Mouse (Mus musculus) MN1 (cell line): ENCODE results near the gene Mt3.
"Not testable (repeated sequence)": the region's sequence is repeated elsewhere in the genome, so short reads cannot be mapped to it uniquely, and the experiment has no call there.

Source experiments
- DNase-seq: peaks from one replicate; pipeline ENCODE4 v3.0.0-alpha.2; 2016; ENCODE audit warnings: low spot score

The Mt3 gene

GRCm38 (mm10) chr8:94152513-94153300 is at the start of gene Mt3:
Gene Mt3 (plus strand): TSS chr8:94152607.
- DNase-seq, result peak; percentile 86

DNA sequence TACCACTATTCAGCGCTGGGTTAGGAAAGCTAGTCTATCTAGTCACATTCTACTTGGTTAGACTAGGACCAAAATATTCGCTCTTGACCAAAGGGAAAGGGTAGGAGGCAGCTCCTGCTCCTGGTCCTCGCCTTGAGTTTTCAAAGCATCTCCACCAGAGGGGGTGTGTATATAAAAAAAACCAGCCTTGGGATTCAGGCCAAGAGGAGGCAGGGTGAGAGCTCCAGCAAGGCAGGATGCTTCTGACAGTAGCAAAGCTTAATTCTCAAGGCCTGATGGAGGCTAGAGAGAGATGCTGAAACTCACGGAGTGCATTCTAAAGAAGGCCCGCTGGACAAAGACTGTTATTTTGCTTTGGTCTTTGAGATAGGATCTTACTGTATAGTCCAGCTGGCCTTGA is 48.3 kb upstream of the Mt3 start:
- peak; percentile 68 for DNase-seq

DNA sequence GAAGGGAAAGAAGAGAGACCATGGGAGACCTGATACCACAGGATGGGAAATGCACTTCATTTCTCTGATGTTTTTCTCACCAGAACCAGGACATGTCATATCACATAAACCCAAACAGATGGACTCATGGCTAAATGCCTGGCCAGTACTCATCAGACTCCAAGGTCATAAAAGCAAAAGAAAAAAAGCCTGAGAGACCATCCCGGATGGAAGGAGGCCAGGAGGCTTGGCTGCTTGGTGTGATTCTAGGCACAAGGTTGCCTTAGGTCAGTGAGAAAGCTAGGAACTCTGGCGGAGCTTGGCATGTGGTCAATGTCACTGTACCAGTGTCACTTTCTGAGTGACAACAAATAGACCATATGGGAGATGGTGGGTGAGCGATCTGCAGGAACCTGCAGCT is 44.5 kb upstream of the Mt3 start:
- DNase-seq, result peak; percentile 14

- no peak for DNase-seq
These were observed 43.0 kb upstream of the Mt3 start for GRCm38 (mm10) chr8:94109396-94109795.

DNA sequence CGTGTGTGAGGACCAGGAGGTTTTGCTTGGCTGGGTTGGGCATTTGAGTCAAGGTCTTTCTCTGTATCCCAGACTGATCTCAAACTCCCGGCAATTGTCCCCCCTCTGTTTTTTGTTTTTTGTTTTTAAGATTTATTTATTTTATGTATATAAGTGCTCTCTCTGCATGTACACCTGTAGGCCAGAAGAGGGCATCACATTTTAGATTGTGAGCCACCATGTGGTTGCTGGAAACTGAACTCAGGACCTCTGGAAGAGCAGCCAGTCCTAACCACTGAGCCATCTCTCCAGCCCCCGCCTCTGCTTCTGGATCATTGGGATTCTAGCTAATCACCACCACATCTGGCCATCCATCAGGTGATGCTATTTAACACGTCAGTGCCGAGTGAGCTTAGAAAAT is 42.6 kb upstream of the Mt3 start:
- DNase-seq, result no peak

DNA sequence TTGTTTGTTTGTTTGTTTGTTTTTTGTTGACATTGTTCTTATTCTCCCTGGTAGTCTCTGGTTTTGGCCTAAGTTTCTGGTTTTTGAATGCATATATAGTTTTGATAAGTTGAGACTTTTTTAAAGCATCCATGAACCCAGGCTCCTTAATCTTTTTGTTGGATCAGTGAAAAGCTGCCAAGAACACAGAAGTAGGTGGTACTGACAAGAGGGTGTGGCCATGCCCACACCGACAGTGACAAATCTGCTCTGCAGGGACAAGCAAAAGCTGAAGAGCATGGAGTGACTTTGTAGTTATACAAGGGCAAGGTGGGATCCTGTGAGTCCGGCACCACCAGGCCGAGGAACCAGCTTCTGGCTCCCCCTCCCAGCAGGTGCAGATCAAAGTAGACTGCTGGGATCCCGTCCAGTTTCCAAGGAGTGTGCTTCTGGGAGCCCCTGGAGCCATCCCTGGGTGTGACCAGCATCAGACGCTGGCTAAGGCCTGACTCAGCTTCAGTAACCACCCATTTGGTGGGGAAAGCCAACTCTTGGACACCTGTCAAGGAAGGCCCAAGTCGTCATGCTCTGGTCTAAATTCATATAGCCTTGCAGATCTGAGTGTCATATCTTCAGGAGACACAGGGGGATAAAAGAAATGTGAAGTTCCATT is 41.8 kb upstream of the Mt3 start:
- no peak for DNase-seq

GRCm38 (mm10) chr8:94113435-94113834 is 39.0 kb upstream of the Mt3 start:
- DNase-seq, result no peak

- DNase-seq, result no peak
These were observed 38.4 kb upstream of the Mt3 start for GRCm38 (mm10) chr8:94113972-94114371.

DNA sequence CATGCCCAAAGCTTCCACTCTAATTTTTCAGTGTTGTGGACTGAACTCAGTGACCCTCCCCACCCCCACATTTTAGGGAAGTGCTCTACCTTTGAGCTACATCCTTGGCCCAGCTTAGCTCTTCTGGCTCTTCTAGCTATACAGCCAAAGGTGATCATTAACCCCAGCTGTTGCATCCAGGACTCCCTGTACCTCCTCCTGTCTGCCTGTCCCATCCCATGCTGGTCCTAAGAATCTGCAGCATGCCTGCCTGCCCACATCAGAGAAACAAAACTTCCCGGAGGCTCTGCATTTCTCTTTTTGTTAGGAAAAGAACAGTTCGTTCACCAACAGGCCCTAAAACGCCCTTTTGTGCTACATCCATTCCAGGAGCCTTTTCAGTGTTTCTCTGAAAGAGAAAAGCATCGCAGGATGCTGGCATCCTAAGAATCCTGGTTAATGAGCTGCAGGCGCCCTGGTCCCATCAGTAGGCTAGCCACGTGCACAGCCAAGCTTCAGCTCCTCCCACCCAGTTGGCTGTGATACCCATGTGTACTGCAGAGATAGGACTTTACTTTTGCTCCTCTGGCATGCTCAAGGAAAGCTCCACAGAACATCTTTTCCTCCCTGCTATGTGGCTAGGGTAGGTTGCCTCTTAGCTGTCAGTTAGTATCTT is 33.5 kb upstream of the Mt3 start:
- no peak for DNase-seq

GRCm38 (mm10) chr8:94121625-94122024 is 30.8 kb upstream of the Mt3 start:
- DNase-seq, result no peak

GRCm38 (mm10) chr8:94122711-94123468 is 29.5 kb upstream of the Mt3 start:
- no peak for DNase-seq

DNA sequence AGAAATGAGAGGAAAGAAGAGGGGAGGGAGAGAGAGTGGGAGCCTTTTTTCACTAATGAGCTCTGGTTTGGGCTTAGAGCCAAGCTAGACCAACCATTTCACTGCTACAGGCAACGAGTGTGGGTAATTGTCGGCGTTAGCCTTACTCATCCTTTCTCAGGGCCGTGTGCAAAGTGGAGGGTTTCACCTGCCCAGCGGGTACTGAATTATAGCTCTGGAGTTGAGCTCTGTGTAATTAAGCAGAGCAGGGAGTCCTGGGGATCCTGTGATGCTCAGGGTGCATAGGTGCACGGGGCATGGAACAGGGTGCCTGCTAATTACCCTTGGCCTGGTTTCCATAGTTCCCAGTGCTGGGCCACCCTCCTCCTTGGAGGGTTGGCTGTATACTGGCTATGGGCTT is 24.7 kb upstream of the Mt3 start:
- DNase-seq, result peak; percentile 43

GRCm38 (mm10) chr8:94129133-94129789 is 23.1 kb upstream of the Mt3 start:
- no peak for DNase-seq

GRCm38 (mm10) chr8:94130126-94130525 is 22.3 kb upstream of the Mt3 start:
- no peak for DNase-seq

GRCm38 (mm10) chr8:94132096-94132495 is 20.3 kb upstream of the Mt3 start:
- DNase-seq, result no peak

DNA sequence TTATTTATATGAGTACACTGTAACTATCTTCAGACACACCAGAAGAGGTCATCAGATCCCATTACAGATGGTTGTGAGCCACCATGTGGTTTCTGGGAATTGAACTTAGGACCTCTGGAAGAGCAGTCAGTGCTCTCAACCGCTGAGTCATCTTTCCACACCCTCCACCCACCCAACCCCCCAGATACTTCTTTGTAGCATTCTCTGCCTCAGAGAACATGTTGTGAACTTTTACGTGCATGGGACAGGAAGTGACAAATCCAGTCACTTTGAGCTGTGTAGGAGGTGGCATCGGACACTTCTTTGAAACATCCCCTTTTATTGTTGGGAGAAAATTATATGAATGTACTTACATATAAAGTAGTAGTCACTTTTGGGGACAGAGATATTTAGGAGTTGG is 17.8 kb upstream of the Mt3 start:
- DNase-seq, result not testable (repeated sequence)

DNA sequence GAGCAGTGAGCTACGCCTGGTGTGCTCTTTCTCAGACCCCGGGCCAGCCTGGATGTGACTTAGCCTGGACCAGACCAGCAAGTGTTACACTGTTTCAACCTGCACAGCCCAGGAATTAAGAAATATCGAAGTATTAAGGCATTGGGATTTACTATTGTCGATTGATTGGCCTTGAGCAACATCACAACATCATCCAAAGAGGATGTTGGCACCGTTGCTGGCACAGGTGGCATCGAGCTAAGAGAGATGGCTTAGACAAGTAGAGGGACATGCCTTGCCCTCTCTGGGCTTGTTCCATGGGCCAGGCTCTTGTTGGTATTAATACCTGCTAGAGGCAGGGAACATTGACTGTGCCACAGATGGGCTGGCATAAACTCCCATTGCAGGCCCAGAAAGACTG is 16.9 kb upstream of the Mt3 start:
- DNase-seq, result no peak

DNA sequence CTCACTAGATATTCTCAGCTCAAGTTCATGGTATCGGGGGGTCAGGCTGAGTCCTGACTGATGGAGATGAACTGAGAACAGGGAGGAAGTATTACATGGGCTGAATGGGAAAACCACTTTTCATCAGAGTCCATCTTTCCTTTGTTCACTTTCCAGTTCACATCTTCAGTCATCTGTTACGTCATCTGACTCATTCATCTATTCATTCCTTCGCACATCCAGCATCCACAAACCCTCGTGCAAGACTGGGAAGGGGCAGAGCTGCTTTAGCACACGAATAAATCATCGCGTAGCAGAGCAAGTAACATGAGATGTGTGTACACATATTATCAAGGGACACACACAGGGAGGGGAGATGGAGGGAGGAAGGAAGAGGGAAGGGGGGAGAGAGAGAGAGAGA is 16.2 kb upstream of the Mt3 start:
- no peak for DNase-seq

DNA sequence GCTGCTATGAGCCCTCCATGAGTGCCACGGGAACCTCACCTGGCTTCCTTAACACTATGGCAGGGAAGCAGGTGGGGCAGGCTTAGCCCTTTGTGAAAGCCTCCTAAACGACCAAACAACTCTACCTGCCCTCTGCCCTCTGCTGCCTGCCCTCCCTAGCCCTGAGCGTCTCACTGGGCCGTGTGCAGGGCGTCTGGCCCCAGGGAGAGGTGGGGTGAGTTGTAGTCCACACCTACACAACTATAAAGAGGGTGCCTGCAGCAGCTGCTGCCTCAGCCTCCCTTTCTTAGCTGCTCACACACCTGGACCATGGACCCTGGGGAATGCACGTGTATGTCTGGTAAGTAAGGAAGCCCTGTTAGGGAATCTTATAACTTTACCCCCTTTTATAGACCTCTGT is 15.5 kb upstream of the Mt3 start, which contains the start of gene Mt4:
TSS of gene Mt4 (plus strand) at position 265 of the 400 bp plus-strand sequence.
- no peak for DNase-seq

DNA sequence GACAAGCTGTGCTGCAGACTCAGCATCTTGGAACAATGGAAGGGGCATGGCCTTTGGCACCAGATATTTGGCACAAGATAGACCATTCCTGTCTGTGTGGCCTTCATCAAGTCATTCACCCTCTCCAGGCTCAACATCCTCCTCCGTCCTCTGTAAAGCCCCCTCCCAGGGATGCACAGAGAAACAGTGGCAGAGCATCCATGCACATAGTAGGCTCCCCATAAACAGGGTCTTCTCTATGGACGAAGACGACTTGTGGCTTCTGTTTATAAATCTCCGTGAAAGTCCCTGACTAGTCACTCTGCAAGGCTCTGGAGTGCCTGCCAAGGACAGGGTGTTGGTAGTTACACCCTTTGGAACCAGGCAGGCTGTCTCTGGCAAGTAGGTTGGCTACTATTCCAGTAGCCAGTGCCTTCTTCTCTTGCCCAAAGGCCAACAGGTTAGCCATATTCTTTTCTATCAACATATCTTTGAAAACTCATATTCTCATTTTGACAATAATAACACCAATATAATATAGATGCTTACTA is 12.1 kb upstream of the Mt3 start:
- DNase-seq, result no peak

DNA sequence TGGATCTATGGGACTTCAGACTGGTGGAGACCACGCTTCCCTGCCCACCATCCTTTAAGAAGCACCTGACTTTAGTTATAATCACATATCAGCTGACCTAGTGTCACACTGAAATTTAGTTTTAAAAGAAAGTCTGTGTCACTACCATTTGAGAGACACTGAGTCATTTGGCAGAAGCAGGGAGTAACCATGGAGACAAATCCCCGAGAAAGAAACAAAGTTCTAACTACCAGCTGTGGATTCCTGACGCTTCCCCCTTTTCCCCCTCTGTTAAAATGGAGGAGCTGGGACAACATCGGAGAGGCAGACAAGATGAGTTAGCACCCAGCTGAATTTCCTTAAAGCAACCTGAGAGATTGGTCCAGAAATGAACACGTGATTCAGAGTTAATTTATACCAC is 4.2 kb upstream of the Mt3 start:
- DNase-seq, result no peak

DNA sequence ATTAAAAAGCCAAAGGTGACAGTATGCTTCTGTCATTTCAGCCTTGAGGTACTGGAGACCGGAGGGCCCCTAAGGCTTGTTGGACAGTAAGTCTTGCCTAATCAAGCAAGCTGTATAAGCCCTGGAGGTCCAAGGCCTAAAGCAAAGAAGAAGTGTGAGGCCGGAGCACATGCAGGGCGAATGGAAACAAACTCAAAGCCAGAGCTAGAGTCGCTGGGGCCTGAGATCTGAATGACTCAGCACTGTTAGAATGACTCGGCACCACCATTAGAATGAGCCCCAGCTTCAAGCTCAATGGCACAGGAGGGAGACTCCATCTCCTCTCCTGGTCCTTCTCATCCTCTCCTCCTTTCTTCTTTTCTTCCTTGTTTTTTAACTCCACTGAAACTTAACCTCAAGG is 1.5 kb upstream of the Mt3 start:
- no peak for DNase-seq
